Mouse (Mus musculus) liver, embryonic 12.5 days (tissue): Measurements from ENCODE around the gene Bora. TPM values are rescaled to one million over a fixed set of nuclear protein-coding genes. Genes with fewer than 3 reads are reported as not detected.
"Not testable (repeated sequence)": the region's sequence is repeated elsewhere in the genome, so short reads cannot be mapped to it uniquely, and the experiment has no call there.

Experiments
- ATAC-seq: fragments of 200-750 bp; cut with Nextera tagmentation; 2 replicates; pipeline ENCODE4 v1.8.0; 2017; ENCODE audit warnings: moderate number of reproducible peaks, mild to moderate bottlenecking, moderate library complexity
- H3K27ac ChIP-seq: fragments of 300-500 bp; sonication (generic); 2 replicates; pipeline ENCODE4 v1.5.1; 2016; ENCODE audit warnings: mild to moderate bottlenecking
- H3K27me3 ChIP-seq: fragments of 300-500 bp; sonication (generic); replicated peaks from 2 replicates; pipeline ENCODE4 v1.6.1; 2016; ENCODE audit warnings: mild to moderate bottlenecking, moderate library complexity
- H3K36me3 ChIP-seq: fragments of 300-500 bp; sonication (generic); 2 replicates; pipeline ENCODE4 v1.6.1; 2016; ENCODE audit warnings: mild to moderate bottlenecking, moderate library complexity
- H3K4me1 ChIP-seq: fragments of 300-500 bp; sonication (generic); 2 replicates; pipeline ENCODE4 v1.6.1; 2016
- H3K4me2 ChIP-seq: fragments of 300-500 bp; sonication (generic); 2 replicates; pipeline ENCODE4 v1.6.1; 2016; ENCODE audit warnings: mild to moderate bottlenecking, moderate library complexity
- H3K4me3 ChIP-seq: fragments of 300-500 bp; sonication (generic); 2 replicates; pipeline ENCODE4 v1.5.1; 2016; ENCODE audit warnings: mild to moderate bottlenecking, moderate library complexity
- H3K9ac ChIP-seq: fragments of 300-500 bp; sonication (generic); 2 replicates; pipeline ENCODE4 v1.6.1; 2016; ENCODE audit warnings: mild to moderate bottlenecking, moderate library complexity
- H3K9me3 ChIP-seq: fragments of 300-500 bp; sonication (generic); replicated peaks from 2 replicates; pipeline ENCODE4 v1.6.1; 2016; ENCODE audit warnings: mild to moderate bottlenecking, moderate library complexity
- WGBS: fragments of 180-500 bp; shearing (Covaris S2); methylation state at CpG from one replicate; pipeline ENCODE4 v1.1.7; 2016; ENCODE audit not compliant: insufficient replicate concordance; 5-methylcytosine and 5-hydroxymethylcytosine counted together
- polyA plus RNA-seq: library from polyadenylated mRNA; unstranded; fragments of >200 nt; fragmentation: Nextera tagmentation; extraction: Ambion mirVana; gene quantifications from 2 replicates; pipeline ENCODE4 v1.2.1, GENCODE M21; 2016

Bora gene
- polyA plus RNA-seq, result 51.5 TPM in 2 replicates

DNA sequence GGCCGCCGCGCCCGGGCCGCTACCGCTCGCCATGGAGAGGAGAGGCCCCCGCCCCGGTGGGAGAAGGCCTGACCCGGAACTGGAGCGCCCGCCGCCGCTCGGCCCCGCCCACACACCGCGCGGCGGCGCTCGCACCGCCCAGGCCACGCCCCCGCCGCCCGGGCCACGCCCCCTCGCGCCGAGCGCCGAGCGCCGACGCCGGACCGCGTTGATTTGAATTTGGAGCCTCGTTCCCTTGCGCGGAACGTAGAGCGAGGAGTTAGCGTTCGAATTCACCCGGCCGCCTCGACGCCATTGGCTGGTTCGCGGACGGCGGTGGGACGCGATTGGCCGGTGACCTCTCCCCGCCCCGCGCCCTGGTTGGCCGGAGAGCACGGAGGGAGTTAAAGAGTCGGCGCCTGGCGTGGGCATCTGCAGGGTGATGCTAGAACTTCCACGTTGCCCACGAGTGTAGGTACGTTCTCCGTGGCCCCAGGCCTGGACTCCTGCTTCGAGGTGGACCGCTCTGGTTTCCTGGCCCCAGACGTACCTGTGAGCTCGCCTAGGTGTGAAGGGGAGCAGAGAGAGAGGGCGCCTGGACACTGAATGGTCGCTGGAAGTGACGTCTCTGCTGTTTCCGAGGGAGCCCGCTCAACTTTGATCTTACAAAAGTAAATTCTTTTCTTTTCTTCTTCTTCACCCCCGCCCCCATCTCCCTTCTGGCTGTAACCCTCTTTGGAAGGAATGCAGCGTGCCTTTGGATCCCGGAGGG lies at the start of gene Bora, which contains the start of gene Mzt1:
Gene Bora (plus strand): TSS at position 192 of the 751 bp plus-strand sequence.
Gene Mzt1 (minus strand): TSS at position 104 of the 751 bp plus-strand sequence.
- WGBS, result under 1% methylated on average over 68 of the region's 81 CpGs
- Histone ChIP-seq H3K36me3 (peaks cover 26% of the 10 kb centered on the region), H3K27ac (peak within 1 kb of the TSS; percentile 97), H3K9me3 (no peaks in the 10 kb centered on the region), H3K4me2 (peak within 1 kb of the TSS; percentile 79), H3K27me3 (no peaks in the 10 kb centered on the region), H3K9ac (peak within 1 kb of the TSS; percentile 96), H3K4me1 (peaks cover 49% of the 10 kb centered on the region), H3K4me3 (peak within 1 kb of the TSS; percentile 78)
- ATAC-seq, result peak; percentile 93

- Histone ChIP-seq H3K27me3 (no peaks in the 10 kb centered on the region), H3K27ac (no peak overlapping the region), H3K9ac (no peak overlapping the region), H3K36me3 (no peaks in the 10 kb centered on the region), H3K4me1 (no peaks in the 10 kb centered on the region), H3K4me3 (no peak overlapping the region), H3K4me2 (no peak overlapping the region), H3K9me3 (no peaks in the 10 kb centered on the region)
- WGBS, result 28% methylated on average over 8 of the region's 8 CpGs
- no peak for ATAC-seq
Observed at GRCm38 (mm10) chr14:99010224-99010919, 35.6 kb upstream of the Bora start.

GRCm38 (mm10) chr14:99010920-99011313 lies 35.1 kb upstream of the Bora start:
- no peak for ATAC-seq
- Histone ChIP-seq H3K9ac (no peak overlapping the region), H3K27me3 (no peaks in the 10 kb centered on the region), H3K27ac (no peak overlapping the region), H3K9me3 (no peaks in the 10 kb centered on the region), H3K4me3 (no peak overlapping the region), H3K4me1 (no peaks in the 10 kb centered on the region), H3K4me2 (no peak overlapping the region), H3K36me3 (no peaks in the 10 kb centered on the region)
- WGBS, result 16% methylated on average over 2 of the region's 2 CpGs

GRCm38 (mm10) chr14:99018691-99019090 lies 27.3 kb upstream of the Bora start:
- ATAC-seq, result no peak
- 56% methylated on average over 7 of the region's 7 CpGs for WGBS
- H3K4me2 ChIP-seq, result no peak overlapping the region

DNA sequence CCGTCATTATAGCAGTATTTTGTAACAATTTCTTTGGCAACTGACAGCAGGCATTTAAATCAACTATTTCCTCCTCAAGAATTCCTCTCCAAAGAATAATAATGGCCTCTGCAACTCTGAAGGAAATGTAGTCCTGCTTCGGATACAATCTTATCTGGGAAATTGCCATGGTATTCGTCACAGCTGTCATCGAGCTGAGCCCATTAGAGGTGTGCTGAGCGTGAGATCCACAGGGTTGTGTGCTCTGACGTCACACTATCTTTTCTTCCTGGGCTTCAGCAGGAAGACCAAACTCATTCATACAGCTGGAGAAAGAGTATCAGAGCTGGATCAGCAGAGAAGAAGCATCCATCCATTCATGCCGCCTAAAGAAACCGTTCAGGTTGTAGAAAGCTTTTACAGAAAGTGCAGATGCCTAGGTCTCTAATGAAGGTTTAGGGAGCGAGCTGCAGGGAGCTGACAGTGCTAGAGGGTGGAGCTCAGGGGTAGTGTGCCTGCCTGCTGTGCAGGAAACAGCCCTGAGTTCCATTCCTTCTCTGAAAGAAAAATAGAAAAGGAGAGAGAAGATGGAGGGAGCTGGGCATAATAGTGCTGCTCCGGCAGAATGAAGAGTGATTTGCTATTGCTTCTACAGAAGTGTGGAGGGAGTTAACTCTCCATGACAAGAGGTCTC lies 26.8 kb upstream of the Bora start:
- no peak overlapping the region for H3K9ac ChIP-seq
- no peaks in the 10 kb centered on the region for H3K36me3 ChIP-seq
- no peaks in the 10 kb centered on the region for H3K9me3 ChIP-seq
- H3K4me1 ChIP-seq, result no peaks in the 10 kb centered on the region
- no peak for ATAC-seq
- H3K4me3 ChIP-seq, result no peak overlapping the region
- no peak overlapping the region for H3K4me2 ChIP-seq
- H3K27me3 ChIP-seq, result no peaks in the 10 kb centered on the region
- 43% methylated on average over 10 of the region's 10 CpGs for WGBS
- no peak overlapping the region for H3K27ac ChIP-seq

More at GRCm38 (mm10) chr14:99018691-99019090, 27.3 kb upstream of the Bora start:
- H3K9ac ChIP-seq, result no peak overlapping the region
- H3K4me1 ChIP-seq, result no peaks in the 10 kb centered on the region
- no peak overlapping the region for H3K4me3 ChIP-seq
- H3K36me3 ChIP-seq, result no peaks in the 10 kb centered on the region
- no peaks in the 10 kb centered on the region for H3K9me3 ChIP-seq
- H3K27ac ChIP-seq, result no peak overlapping the region
- H3K27me3 ChIP-seq, result no peaks in the 10 kb centered on the region

- 37% methylated on average over 12 of the region's 12 CpGs for WGBS
- H3K4me2 ChIP-seq, result no peak overlapping the region
- ATAC-seq, result no peak
- H3K9me3 ChIP-seq, result no peaks in the 10 kb centered on the region
- no peaks in the 10 kb centered on the region for H3K36me3 ChIP-seq
- H3K9ac ChIP-seq, result no peak overlapping the region
- H3K4me3 ChIP-seq, result no peak overlapping the region
- H3K4me1 ChIP-seq, result no peaks in the 10 kb centered on the region
- no peaks in the 10 kb centered on the region for H3K27me3 ChIP-seq
- H3K27ac ChIP-seq, result no peak overlapping the region
Observed at GRCm38 (mm10) chr14:99022346-99023086, 23.5 kb upstream of the Bora start.

GRCm38 (mm10) chr14:99029987-99030386 lies 16.0 kb upstream of the Bora start:
- 69% methylated on average over 5 of the region's 5 CpGs for WGBS
- no peak for ATAC-seq
- H3K4me3 ChIP-seq, result no peak overlapping the region

DNA sequence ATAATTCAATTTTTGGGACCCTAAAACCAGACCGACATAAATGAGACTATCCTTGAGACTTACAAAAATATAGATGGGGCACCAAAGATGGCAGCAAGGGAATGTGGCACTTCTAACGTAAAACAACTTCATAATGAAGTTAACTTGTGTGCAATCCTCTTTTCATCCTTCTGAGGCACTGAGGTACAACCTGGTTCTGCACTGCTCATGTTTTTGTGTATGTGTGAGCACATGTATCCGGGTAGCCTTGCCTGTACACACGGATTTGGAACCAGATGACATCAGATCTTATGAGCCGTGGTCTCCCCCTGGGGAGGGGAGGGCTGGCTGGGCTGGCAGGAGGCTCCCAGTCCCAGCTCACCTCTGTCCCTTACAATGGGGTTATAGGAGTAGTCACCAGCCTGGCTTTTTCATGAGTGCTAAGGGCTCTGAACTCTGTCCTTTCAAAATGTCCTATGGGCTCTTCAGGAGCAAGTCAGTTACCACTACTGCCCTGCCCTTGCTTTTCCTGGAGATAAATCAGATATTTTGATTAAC lies 14.6 kb upstream of the Bora start:
- Histone ChIP-seq H3K27me3 (no peaks in the 10 kb centered on the region), H3K4me2 (no peak overlapping the region), H3K36me3 (peaks cover 28% of the 10 kb centered on the region), H3K4me1 (no peaks in the 10 kb centered on the region), H3K27ac (no peak overlapping the region), H3K4me3 (no peak overlapping the region), H3K9ac (no peak overlapping the region), H3K9me3 (no peaks in the 10 kb centered on the region)
- ATAC-seq, result no peak
- WGBS, result 83% methylated on average over 5 of the region's 5 CpGs

More at GRCm38 (mm10) chr14:99029987-99030386, 16.0 kb upstream of the Bora start:
- Histone ChIP-seq H3K4me2 (no peak overlapping the region), H3K27ac (no peak overlapping the region), H3K9me3 (no peaks in the 10 kb centered on the region), H3K4me1 (no peaks in the 10 kb centered on the region), H3K9ac (no peak overlapping the region), H3K36me3 (peaks cover 19% of the 10 kb centered on the region), H3K27me3 (no peaks in the 10 kb centered on the region)

GRCm38 (mm10) chr14:99032596-99032995 lies 13.4 kb upstream of the Bora start:
- WGBS, result 81% methylated on average over 5 of the region's 5 CpGs
- Histone ChIP-seq H3K36me3 (peaks cover 33% of the 10 kb centered on the region), H3K4me3 (no peak overlapping the region), H3K9ac (no peak overlapping the region), H3K4me2 (no peak overlapping the region), H3K9me3 (no peaks in the 10 kb centered on the region), H3K4me1 (peaks cover 1% of the 10 kb centered on the region; the same call in 1 of the 2 replicates), H3K27ac (no peak overlapping the region), H3K27me3 (no peaks in the 10 kb centered on the region)
- 0 out of 2 replicates have a peak, but pooled peaks have one; percentile 18 for ATAC-seq

GRCm38 (mm10) chr14:99034851-99035250 lies 11.2 kb upstream of the Bora start:
- ATAC-seq, H3K4me2 ChIP-seq, H3K9ac ChIP-seq, H3K4me3 ChIP-seq, H3K27me3 ChIP-seq, H3K9me3 ChIP-seq, H3K27ac ChIP-seq: not testable (repeated sequence)
- Histone ChIP-seq H3K4me1 (peaks cover 12% of the 10 kb centered on the region; the same call in 1 of the 2 replicates), H3K36me3 (peaks cover 55% of the 10 kb centered on the region)
- 91% methylated on average over 8 of the region's 8 CpGs for WGBS

- peaks cover 61% of the 10 kb centered on the region for H3K36me3 ChIP-seq
- WGBS, result 77% methylated on average over 4 of the region's 4 CpGs
- H3K4me3 ChIP-seq, result no peak overlapping the region
- no peak for ATAC-seq
- no peaks in the 10 kb centered on the region for H3K27me3 ChIP-seq
- H3K4me2 ChIP-seq, result no peak overlapping the region
- H3K9me3 ChIP-seq, result no peaks in the 10 kb centered on the region
- no peak overlapping the region for H3K27ac ChIP-seq
- peaks cover 16% of the 10 kb centered on the region for H3K4me1 ChIP-seq
- no peak overlapping the region for H3K9ac ChIP-seq
Observed at GRCm38 (mm10) chr14:99036039-99036438, 10.0 kb upstream of the Bora start.
